Mouse (Mus musculus) megakaryocyte-erythroid progenitor cell, adult 5-6 weeks (primary cell): ENCODE results near the gene Frmd4a. TPM values are rescaled to one million over a fixed set of nuclear protein-coding genes. Genes with fewer than 3 reads are reported as not detected.
"Not testable (repeated sequence)": the region's sequence is repeated elsewhere in the genome, so short reads cannot be mapped to it uniquely, and the experiment has no call there.

Source experiments
- ATAC-seq: replicated peaks from 2 replicates; pipeline ENCODE4 v1.8.0; 2016; ENCODE audit warnings: mild to moderate bottlenecking, inconsistent platforms; ENCODE audit not compliant: severe bottlenecking, poor library complexity, low FRiP score, low TSS enrichment
- total RNA-seq, 2 experiments: library from RNA; stranded (forward) in 1 of 2; stranded (reverse) in 1 of 2; fragments of 200-1000, 215-1000 nt in 1 of 2; fragments of >200 nt in 1 of 2; fragmentation: Nextera tagmentation in 1 of 2; gene quantifications; 2 replicates each; pipeline ENCODE4 v1.2.3; 2014 to 2017

The Frmd4a gene
- total RNA-seq, 2 experiments from 2014 or later, result 14.7 to 35.2 TPM

GRCm38 (mm10) chr2:4302119-4302518 lies 284.6 kb downstream of the Frmd4a start:
- ATAC-seq, result no peak

DNA sequence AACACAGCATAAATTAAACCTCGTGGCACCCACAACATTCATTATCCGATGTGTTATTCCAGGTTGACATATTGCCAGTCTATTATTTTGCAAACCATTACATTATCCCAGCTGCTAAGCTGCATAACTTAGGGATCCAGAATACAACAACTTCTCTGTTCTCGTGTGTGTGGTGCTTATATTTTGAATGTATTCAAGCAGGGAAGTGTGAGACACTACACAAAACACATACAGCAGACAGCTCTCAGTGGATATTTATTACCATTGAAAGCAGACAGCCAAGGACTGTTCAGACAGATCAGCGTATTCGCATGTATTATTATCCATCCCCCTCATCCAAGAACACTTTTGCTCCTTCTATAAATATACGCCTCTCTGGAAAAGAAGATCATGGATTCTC lies 289.6 kb downstream of the Frmd4a start:
- no peak for ATAC-seq

GRCm38 (mm10) chr2:4314545-4314944 lies 297.0 kb downstream of the Frmd4a start:
- ATAC-seq, result no peak

DNA sequence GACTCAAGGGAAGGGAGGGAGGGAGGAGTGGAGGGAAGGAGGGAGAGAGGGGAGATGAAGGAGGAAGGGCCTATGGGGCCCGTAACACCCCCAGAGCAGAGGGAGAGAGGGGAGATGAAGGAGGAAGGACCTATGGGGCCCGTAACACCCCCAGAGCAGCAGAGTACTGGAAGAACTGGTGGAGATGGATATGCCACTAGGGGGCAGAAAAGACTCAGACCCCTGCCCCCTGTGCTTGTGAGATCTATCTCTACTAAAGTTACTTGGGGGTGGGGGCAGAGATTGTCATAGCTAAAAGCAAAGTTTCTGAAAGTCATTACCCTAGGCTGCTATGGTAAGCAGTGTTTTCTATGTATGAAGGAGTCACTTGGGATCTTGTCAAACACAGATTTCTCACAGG lies 299.1 kb downstream of the Frmd4a start:
- no peak for ATAC-seq

GRCm38 (mm10) chr2:4318134-4318533 lies 300.6 kb downstream of the Frmd4a start:
- ATAC-seq, result no peak

- no peak for ATAC-seq
Measured at GRCm38 (mm10) chr2:4326241-4327010, 308.9 kb downstream of the Frmd4a start.

DNA sequence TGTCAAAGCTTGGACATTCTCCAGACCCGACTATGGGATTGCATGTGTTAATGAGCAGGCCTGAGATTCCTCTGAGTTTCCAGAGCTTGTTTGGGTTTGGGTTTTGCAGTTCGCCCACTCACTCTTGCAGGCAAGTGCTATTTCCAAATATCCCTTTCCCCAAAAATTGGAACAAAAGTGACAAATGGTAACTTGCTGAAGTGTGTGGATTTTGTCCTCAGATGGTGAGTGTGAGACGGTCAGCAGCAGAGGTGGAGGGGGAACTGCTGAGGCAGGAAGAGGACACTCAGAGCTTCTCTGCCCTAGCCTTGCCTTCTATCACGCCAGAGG lies 309.5 kb downstream of the Frmd4a start:
- no peak for ATAC-seq

- no peak for ATAC-seq
Measured at GRCm38 (mm10) chr2:4332441-4332840, 314.9 kb downstream of the Frmd4a start.

DNA sequence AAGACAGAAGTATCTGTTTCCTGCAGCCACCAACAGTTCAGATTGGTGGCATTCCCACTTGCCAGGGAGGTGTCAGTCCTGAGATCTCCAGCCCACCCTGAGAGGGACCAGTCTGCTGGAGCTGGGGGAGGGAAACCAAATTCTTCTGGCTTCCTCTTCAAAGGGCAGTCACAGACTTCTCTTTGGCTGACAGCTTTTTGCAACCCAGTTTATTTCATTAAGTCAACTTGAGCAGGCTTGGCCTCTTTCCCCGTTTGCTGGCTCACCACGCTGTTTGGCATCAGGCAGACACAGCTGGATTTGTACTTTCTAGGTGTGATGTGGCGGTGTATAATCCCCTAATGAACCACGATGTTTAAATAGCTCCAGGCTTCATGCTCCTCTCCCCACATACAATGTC lies 316.7 kb downstream of the Frmd4a start:
- no peak for ATAC-seq

GRCm38 (mm10) chr2:4334936-4335335 lies 317.4 kb downstream of the Frmd4a start:
- ATAC-seq, result no peak

GRCm38 (mm10) chr2:4335881-4336280 lies 318.4 kb downstream of the Frmd4a start:
- ATAC-seq, result no peak

- not testable (repeated sequence) for ATAC-seq
Measured at GRCm38 (mm10) chr2:4338290-4338689, 320.8 kb downstream of the Frmd4a start.

DNA sequence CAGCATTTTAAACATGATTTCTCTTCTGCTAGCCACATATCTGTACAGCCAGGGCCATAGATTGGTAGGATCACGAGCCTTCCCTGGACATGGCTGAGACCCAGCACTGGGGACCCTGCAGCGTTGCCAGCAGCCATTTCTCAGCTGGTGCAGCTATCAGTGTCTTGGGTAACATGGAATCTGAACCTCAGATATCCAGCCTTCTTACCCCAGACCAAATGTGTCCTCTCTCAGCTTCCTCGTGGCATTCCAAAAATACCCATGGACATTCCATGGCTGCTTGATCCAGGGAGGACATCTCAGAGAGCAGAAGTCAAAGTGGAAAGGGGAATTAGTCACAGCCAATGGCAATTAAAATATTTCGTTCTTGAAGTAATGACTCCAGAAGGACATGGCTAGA lies 321.6 kb downstream of the Frmd4a start:
- ATAC-seq, result no peak

DNA sequence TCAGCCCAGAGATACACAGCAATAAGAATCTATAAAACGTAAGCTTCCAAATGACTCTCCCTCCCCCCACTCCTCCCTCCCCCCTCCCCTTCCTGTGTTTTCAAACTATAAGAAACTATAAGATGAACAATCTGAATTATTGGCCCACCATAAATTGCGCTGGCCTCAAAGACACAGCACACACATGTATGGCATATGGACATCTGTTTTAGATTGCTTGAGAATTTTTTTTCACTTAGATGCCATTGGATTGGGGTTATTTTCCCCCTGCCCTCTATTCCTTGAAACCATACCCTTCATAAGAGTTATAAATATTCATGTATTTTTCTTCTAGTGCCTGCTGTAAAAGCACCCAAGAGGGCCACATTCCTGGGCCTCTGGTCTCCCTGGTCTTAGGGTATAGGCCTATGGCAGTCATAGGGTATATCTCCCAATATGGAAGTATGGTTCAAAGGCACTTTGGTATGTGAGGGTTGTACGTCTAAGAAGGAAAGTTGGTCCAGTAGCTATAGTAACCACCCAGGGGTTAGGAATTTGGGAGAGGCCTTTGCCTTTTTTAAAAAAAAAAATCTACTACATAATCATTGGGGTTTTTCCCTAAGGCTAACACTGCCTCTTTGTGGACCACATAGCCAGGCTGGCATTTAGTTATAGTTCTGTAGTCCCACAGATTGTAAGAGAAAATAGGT lies 322.2 kb downstream of the Frmd4a start:
- ATAC-seq, result no peak

DNA sequence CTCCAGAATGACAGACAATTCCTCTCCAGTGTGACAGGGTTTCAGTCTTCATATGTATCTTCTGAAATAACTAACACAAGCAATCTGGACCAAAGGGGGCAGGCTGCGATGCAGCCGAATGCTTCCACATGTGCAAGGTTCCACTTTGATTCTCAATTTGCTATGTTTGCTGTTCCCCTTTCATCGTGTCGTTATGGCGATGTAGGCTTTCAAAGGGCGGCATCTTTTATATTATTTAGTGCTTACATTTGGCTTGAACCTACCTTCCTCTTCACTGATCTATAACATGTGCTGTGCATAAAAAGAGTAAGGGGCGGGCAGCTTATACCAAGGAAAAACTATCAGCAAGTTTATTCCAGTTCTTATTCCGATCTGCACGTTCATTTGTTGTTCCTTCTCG lies 322.9 kb downstream of the Frmd4a start:
- ATAC-seq, result no peak

GRCm38 (mm10) chr2:4341141-4341540 lies 323.6 kb downstream of the Frmd4a start:
- ATAC-seq, result no peak

DNA sequence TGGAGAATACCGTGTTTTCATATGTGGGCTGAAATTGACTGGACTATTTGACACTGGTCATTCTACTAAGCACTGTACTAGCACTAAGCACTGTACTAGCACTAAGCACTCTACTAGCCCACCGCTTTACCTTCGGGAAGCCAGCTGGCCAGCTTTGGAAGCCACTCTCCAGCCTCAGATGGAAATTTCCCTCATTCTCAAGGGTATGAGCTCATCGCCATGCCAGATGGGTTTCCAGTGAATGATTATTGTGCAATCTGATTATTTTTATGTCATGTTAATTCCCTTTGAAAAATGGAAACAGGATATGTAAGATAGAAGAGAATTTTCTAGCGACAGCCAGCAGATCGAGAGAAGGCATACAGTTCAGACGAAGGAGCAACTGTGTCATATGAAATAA lies 324.5 kb downstream of the Frmd4a start:
- ATAC-seq, result no peak

GRCm38 (mm10) chr2:4344411-4344810 lies 326.9 kb downstream of the Frmd4a start:
- ATAC-seq, result no peak

DNA sequence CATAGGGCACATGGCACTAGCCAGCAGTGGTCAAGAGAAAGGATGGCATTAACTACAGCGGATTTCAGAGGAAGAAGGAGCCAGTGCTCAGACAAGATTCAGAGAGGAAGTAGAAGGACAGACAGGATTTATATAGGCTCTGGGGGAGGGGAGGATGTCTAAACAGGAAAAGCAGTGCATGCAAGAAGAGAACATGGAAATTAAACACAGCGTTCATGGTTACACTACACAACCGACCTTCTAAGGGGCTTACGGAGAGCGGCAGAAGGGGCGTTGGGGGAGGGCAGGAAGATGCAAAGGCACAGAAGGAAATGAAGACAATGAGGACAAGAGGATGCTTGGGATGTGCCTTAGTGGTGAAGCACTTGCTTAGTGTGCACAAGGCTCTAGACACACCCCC lies 328.7 kb downstream of the Frmd4a start:
- ATAC-seq, result no peak

- no peak for ATAC-seq
Measured at GRCm38 (mm10) chr2:4346953-4347352, 329.4 kb downstream of the Frmd4a start.

DNA sequence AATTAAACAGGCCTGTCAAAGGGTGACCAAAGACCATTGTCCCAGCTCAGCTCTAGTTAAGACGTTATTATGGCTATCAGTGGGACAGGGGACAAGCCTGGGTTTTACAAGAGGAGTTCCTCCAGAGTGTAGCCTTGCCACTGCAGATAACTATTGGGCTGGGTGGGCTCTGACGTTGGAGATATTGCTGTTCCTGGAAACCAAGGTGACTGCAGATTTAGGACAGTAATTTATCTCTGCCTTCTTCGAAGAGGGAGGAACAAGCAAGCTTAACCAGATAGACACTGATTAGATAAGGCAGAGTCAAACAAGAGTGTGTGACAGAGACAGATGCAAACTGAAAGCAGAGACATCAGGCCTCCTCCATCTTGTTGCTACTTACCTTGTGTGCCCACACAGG lies 330.3 kb downstream of the Frmd4a start:
- ATAC-seq, result peak; percentile 80
